Mouse (Mus musculus) G1E (cell line): Measurements from ENCODE around the gene Arhgap42.

Experiments used
- CTCF ChIP-seq: IDR thresholded peaks from 2 replicates; pipeline ENCODE4 v1.5.1; 2012; ENCODE audit warnings: low read depth, low read length, inconsistent platforms, mixed read lengths
- GATA2 ChIP-seq: IDR thresholded peaks from 2 replicates; pipeline ENCODE4 v1.6.1; 2012; ENCODE audit warnings: low read depth, low read length, inconsistent platforms, borderline replicate concordance
- POLR2AphosphoS5 ChIP-seq: IDR thresholded peaks from 2 replicates; pipeline ENCODE4 v1.6.1; 2012; ENCODE audit warnings: low read depth, low read length, inconsistent platforms; ENCODE audit not compliant: insufficient replicate concordance

DNA sequence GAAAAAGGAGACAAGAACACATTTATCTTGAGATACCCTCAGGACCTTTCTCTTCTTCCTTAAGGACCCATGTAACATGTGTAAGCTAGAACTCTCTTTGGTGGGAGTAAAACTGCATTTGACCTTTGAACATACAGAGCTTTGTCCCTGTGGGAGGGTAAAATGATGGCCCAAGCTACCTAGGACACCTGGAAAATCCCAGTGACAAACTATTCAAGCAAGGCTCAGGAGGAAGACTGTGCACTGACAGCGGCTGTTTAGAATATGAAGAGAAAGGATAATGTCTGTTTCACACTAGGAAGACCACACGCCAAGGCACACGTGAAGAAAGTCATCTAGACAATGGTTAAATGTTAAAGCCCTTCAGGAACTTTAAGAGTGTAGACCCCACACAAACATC, 211.0 kb downstream of the Arhgap42 start:
- TF ChIP-seq CTCF = no peak
- TF ChIP-seq POLR2AphosphoS5 = no peak
- no peak for TF ChIP-seq GATA2
